Mouse (Mus musculus) CD8-positive naive resting alpha-beta T cell, adult 2 months (primary cell): ENCODE measurements around the gene Ssbp3.
A peak's percentile ranks its signal among the peaks of the same experiment; 100 is the strongest.

Experiments
- DNase-seq, 2 experiments: peaks; one replicate each; pipeline ENCODE4 v3.0.0; 2022; ENCODE audit warnings: low read depth in 2 of 2, low spot score in 2 of 2

The Ssbp3 gene

GRCm38 (mm10) chr4:106910201-106911172 is at the start of gene Ssbp3:
Ssbp3 (plus strand) TSS chr4:106910701.
- peak; percentile 42 to 65 for DNase-seq

- DNase-seq, result no peak
Observed at GRCm38 (mm10) chr4:106861871-106862270, 48.6 kb upstream of the Ssbp3 start.

GRCm38 (mm10) chr4:106862317-106862716 is 48.2 kb upstream of the Ssbp3 start:
- no peak for DNase-seq

DNA sequence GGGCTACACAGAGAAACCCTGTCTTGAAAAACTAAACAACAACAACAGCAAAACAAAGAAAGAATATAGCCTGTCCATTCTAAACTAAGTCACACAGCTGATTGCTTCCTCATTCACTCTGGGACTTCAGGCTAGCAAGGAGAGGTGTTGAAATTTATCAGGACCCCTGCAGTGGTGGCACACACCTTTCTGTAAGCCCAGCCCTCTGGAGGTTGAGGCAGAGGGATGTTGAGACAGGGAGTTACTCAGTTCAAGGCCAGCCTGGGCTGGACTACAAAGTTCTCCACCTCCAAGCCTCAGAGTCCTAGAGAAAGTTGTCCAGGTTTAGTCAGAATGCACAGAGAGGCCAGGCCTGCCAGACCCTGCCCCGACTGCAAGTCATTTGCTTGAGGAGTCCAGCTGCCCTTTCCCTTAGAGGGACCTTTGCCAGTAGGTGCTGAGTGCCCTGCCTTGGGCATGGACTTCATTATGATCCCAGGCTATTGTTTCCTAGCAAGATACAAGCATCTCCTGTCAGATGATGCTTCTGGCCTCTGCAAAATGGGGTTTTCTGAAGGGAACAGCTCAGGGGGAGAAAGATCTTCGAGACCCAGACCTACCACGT is 47.6 kb upstream of the Ssbp3 start:
- DNase-seq, result no peak

DNA sequence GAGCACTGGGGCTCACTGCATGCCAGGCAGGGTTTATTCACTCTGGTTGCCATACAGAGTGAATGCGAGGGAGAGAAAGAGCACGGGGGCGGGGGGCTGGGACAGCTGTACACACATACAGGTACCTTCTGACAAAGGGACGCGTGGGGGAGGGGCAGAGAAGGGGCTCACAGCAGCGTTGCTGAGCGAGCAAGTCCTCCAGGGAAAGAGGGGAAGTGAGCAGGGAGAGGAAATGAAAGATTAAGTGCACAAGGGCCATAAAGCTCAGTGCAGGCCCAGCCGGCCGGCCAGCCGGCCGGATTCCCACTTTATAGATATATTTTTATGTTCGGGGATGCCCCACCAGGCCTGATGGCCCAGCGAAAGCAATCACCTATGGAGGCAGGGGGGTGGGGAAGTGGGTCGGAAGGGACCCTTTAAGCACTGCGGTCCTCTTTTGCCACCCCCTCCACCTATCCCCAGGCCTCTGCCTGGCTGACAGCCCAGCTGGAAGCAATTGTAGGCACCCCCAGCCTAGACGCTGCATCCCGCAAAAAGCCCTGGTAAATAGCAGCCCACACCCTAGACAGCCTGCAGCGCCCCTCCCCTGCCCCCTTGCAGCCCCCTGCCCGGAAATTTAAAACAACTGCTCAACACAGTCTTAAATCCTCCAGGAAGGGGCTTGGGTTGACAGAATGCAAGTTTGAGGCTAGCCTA is 44.9 kb upstream of the Ssbp3 start:
- DNase-seq, result no peak

GRCm38 (mm10) chr4:106866381-106866780 is 44.1 kb upstream of the Ssbp3 start:
- DNase-seq, result no peak

- no peak for DNase-seq
Observed at GRCm38 (mm10) chr4:106866845-106867244, 43.7 kb upstream of the Ssbp3 start.

DNA sequence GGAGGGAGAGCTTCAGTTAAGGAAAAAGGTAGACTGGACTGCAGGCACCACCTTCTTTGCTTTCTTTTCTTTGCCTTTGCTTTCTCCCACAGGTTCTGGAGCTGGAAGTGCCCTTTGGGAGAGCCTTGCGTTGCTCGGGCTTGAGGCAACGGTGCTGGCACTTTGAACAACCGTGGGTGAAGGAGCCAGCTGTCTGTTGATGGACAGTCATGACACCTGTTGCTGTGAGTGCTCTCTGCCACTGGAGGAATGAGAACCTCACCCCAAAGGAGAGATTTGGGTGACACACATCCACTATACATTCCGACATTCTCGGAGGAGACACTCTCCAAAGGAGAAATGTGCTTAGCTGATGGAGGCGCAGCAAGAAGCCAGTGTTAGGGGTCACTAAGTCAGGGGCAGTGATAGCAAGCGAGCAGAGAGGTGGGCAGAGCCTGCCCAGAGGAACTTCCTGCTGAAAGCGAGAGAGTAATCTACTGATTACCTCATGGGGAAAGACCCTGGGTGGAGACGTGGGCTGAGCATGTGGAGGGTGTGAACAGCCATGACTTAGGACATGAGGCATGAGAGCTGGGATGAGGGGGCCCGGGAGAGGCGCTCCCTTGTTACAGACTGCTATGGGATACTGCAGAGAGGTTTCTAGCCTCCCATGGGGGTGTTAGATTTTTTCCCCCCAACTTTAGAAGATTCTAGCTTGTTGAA is 41.6 kb upstream of the Ssbp3 start:
- no peak for DNase-seq

- DNase-seq, result peak; percentile 14 to 34
Observed at GRCm38 (mm10) chr4:106869539-106869951, 41.0 kb upstream of the Ssbp3 start.

GRCm38 (mm10) chr4:106870556-106870955 is 39.9 kb upstream of the Ssbp3 start:
- DNase-seq, result peak in 1 of 2 experiments; percentile 14

- DNase-seq, result no peak
Observed at GRCm38 (mm10) chr4:106874501-106874900, 36.0 kb upstream of the Ssbp3 start.

GRCm38 (mm10) chr4:106881101-106881500 is 29.4 kb upstream of the Ssbp3 start:
- DNase-seq, result no peak

DNA sequence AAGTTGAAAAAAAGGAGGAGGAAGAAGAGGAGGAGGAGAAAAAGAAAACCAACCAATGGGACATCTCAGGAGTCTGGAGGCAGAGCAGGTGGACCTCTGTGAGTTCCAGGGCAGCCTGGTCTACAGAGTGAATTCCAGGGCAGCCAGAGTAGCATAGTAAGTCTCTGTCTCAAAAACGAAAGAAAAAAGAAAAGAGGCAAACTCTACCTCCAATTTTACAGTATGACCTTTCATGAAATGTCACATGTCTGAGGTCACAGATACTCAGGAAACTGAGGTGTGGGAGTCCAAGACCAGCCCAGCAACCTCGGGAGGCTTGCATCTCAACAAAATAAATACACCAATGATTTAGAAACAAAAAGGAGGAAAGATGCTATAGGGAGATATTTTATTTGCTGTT is 27.4 kb upstream of the Ssbp3 start:
- DNase-seq, result no peak

DNA sequence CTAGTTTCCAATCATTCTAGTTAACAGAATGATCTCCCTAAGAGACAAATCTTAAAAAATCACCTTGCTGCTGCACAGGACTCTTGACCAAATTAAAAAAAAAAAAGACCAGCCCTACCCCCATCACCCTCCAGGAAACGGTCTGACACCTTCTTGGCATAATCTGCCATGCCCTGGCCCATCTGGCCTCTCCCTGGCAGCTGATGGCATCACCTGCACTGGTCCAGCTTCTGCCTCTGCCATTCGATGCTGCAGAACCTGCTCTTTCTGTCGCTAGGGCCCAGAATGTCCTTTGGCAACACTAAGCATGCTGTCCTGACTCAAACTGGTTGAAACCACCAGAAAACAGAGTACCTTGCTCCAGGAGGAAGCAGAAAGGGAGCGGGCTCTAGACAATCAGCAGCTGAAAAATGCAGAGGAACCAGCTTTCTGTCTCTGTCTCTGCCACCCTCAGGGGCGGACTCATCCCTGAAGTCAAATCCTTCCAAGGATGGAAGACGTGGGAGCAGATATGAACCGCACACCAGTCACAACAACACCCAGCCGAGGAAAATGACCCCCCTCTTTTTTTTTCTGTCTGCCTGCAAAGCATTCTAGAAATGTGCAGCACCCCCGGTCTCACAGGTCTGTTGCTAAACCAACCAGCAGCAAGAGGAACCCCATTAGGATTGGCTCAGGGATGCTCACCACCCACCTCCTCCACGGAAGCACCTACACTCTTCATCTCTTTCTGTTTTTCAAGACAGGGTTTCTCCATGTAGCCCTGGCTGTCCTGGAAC is 24.0 kb upstream of the Ssbp3 start:
- no peak for DNase-seq

DNA sequence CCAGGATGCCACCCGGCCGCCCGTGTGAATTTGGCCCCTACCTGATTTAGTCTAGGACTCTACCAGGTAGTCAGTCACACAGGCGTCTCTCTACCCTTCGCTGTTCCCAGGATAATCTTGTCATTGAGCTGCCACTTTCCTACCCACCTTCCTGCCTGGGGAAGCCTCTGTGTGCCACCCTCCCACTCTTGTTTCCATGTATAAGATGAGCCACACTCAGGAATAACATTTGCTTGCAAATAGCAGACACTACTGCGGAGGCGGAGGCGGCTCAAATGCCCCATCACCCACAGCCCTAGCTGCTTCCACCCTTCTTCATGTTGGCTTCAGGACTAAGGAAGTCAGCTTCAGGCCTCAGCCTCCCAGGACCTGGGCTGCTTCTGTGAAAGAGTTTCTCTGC is 14.4 kb upstream of the Ssbp3 start:
- DNase-seq, result no peak

DNA sequence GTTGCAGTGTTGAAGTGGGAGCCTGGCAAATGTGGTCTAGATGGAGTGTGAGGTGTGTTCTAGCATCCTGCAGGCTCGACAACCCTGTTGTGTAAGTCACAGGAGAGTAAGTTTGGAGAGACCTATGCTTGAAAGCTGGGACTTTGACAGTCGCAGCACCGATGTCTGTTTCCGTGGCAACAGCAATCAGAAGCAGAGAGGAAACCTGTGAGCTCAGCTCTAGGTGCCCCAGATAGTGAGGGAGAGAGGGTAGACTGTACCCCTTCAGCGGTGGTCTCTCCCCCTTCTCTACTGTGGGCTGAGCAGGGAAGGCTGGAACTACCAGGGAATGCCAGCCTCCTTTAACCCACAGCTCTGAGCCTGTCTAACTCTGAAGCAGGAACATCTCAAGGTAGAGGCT is 11.6 kb upstream of the Ssbp3 start:
- no peak for DNase-seq

GRCm38 (mm10) chr4:106899471-106899870 is 11.0 kb upstream of the Ssbp3 start:
- no peak for DNase-seq

- DNase-seq, result no peak
Observed at GRCm38 (mm10) chr4:106900718-106901117, 9.8 kb upstream of the Ssbp3 start.

DNA sequence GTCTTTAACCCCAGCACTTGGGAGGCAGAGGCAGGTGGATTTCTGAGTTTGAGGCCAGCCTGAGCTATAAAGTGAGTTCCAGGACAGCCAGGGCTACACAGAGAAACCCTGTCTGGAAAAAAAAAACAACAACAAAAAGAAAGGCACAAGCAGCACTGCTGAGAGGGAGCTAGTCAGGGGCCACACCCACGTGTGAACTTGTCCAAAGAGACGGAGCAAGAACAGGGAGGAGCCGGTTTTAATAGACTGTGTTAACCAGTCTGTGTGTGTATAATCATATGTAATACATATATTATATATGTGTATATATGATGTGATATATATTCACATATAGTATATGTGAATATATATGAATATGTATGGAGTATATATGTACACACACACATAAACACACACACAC is 8.9 kb upstream of the Ssbp3 start:
- DNase-seq, result no peak

DNA sequence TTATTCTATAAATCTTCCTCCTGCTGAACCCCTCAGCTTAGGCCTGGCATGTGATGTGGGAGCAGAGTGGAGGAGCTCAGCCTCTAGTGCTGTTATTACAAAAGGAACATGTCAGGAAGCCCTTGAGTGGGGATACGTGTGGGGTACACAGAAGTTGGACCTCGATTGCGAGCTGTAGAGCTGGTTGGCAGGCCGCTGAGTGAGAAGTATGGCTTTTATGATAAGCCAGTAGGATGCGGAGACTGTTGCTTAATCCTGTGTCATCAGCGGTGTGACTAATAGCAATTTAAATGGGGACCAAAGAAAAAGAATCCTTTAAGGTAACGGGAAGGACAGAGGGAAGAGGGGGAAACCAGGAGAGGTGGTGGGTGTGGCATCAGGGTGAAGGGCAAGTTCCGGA is 8.3 kb upstream of the Ssbp3 start:
- DNase-seq, result no peak
